Mouse (Mus musculus): ENCODE data around the gene Dip2c.

Dip2c gene

DNA sequence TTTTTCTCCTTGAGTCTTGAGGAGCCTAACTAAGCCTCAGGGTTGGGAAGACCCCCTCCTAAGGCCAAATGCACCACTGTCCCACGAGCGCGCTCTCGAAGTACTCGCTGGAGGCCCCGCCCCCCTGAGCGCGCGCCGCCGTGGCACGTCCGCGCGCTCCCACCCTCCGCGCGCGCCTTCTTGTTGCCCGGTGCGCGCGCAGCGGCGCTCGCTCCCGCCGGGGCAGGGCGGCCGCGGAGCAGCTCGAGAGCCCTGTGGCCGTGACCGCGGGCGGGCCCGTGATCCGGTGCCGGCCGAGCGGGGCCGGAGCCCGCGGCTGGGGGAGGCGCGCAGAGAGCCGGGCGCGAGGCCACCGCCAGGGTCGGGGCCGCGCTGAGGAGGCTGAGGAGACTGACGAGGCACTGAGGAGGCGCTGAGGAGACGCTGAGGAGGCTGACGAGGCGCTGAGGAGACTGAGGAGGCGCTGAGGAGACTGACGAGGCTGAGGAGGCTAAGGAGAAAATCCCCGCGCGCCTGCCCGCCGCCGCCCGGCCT lies at the start of gene Dip2c:
Gene Dip2c (plus strand): TSS at position 207 of the 534 bp plus-strand sequence.
- DNase-seq (ENCODE audit: inconsistent ontology term), result peak; percentile 95

DNA sequence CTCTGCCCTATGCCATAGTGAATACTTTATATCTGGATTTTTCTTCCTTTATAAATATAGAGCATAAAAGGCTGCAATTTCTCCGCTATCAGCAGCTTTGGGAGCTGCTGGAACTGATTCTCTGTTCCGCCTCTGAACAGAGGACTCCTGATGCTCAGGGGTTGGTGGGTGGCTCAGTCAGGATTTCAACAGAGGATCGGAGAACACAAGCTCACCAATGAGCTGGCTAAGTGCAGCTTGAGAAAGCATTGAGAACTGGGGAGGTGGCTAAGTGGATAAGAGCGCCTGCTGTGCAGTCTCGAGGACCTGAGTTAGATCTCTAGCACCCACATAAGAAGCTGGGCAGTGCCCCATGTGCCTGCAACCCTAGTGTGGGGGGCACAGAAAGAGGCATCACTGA lies 49.2 kb upstream of the Dip2c start:
- DNase-seq (ENCODE audit: inconsistent ontology term), result no peak

DNA sequence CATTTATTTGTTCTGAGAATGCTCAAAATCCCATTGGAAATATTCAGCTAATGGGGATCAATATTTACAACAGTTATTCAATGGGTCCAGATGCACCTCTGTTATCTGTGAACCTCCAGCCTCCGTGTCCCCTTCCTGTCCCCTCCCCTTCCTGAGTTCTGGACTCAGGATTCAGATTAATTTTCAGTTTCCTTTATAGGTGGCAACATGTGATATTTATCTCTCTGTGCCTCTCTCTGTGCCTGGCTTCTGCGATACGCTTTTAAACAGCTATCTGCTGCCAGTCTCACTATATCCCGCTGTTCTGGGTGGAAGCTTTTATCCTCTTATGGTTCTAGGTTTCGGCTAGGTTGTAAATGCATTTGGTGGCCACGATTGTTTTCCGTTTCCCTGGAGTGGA lies 38.8 kb upstream of the Dip2c start:
- no peak for DNase-seq (ENCODE audit: inconsistent ontology term)

DNA sequence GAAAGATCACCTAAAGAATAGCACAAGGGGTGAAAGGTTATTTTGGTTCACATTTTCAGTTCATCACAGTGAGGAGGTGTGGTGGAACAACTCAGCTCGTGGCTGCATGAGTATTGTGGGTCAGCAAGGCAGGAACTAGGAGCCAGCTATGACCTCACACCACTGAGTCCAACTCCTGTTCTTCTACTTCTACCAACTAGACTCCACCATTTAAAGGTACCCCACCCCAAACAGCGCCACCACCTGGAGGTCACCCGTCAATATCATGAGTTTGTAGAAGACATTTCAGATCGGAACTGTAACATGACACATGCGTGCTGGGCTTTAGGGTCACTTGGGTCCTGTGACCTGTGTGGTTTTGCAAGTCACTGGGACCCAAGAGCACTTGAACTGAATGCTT lies 37.2 kb upstream of the Dip2c start:
- no peak for DNase-seq (ENCODE audit: inconsistent ontology term)

DNA sequence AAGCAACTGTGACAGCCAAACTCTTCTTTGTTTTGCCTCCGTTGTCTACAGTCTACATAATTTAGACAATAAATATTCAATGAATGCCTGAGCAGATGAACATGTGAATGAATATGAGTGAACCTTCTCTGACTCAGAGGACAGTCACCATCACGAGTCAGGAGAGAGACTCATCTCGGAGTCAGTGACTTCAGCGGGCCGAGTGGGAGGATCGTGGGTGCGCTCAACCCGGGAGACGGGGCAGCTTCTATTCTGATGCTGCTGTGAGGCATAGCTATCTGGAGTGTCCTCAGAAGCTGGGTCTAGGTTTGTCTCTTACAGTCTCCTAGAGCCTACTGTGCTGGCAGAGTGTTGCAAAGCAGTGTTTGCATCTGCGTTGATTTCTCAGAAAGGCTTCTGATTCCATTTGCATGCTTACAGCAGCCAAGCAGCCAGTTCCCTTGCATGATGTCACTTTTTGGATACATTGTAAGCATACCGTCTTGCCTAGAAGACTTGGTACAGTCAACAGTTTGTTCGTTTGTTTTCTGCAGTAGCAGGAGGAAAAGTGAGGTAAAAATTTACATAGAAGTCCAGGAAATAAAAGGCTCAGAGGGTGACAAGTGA lies 36.6 kb upstream of the Dip2c start:
- DNase-seq (ENCODE audit: inconsistent ontology term), result peak; percentile 74

DNA sequence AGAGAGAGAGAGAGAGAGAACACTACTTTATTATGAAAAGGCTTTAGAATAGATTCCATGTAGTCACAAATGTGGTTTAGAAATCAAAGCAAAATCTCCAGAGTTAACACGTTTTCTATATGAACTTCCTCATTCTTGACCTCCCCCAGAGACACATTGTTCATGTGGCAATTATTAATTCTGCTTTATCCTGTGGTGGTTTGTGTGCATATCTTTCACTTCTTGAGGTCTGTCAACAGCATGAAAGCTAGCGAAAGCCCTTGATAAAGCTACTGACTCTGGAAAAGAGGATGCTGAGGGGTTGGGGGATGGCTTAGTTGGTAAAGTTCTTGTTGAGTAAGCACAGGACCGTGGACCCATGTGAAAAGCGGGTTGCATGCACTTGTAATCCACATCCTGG lies 14.6 kb upstream of the Dip2c start:
- no peak for DNase-seq (ENCODE audit: inconsistent ontology term)

DNA sequence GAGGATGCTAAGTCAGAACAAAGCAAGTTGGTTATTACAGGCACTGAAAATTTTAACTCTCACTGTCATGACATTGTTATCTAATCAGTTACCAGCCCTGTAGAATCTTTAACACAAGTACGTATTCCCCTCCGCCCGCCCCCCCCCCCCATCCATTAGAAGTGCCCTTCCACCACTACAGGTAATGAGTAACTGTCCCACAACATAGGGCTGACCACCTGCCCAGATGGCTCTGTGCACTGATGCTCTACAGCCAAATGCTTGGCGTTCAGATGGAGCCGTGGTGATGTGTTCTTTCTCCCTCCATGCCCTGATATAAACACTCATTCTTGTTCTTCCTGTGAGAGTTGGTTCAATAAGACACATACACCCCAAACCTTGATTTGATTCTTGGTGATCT lies 10.8 kb upstream of the Dip2c start:
- DNase-seq (ENCODE audit: inconsistent ontology term), result no peak

DNA sequence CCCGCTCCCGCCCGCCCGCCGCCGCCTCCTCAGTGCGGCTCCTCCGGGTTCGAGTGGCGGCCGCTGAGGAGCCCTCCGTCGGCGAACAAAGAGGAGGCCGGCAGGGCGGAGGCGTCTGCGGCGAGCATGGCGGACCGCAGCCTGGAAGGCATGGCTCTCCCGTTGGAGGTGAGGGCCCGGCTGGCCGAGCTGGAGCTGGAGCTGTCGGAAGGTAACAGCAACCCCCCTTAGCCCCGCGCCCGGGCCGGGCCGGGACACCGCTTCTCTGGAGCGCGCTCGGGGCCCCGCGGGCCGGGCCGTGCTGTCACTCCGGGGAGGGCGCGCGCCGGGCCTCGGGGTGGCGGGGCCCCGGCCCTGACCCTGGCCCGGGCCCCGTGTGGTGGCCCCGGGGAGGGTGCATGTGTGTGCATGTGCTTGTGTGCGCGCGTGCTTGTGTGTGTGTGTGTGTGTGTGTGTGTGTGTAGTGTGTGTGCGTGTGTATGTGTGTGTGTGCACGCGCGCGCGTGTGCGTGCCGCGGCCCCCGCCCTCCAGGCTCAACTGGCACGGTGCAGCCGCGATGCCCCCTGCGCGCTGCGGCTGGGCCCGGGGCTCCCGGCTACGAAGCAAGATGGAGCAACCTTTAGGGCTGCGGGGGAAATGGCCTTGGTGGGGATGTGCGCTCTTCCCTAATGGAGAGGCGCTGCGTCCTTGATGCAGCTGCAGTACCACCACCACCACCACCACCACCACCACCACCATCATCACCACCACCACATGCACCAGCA lies 710 bp downstream of the Dip2c start:
- DNase-seq (ENCODE audit: inconsistent ontology term), result peak; percentile 79

DNA sequence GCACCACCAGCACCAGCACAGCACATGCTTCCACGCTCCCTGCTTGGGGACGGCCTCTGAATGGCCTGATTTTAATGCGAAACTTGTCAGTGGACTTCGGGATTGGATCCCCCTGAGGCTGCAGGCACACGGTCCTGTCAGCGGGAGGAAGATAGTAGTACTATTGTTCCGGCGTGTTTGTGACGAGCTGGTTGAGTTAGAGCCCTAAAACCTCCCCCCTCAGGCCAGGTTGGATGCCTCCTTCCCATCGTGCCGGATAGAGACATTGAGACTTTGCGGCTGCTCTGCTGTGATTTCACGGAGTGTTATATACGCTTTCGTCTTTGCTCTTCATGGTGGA lies 1.3 kb downstream of the Dip2c start:
- DNase-seq (ENCODE audit: inconsistent ontology term), result peak; percentile 50

DNA sequence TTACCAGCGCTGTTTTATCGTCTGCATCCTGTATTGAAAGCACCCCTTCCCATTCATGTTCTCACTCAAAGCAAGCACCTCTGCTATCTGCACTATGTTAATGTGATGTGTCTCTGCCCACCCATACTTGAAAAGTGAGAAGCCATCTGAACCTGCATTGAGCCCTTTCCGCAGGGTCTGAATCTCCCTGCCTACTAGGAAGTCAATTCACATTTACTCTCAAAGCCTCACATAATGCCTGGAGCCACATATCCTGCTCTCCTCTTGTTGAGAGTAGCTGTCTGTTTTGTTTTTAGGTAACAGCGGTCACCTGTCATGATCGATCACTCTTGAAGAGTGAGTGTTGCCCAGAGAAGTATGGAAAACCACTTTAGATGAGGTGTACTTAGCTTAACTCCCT lies 2.3 kb downstream of the Dip2c start:
- no peak for DNase-seq (ENCODE audit: inconsistent ontology term)

DNA sequence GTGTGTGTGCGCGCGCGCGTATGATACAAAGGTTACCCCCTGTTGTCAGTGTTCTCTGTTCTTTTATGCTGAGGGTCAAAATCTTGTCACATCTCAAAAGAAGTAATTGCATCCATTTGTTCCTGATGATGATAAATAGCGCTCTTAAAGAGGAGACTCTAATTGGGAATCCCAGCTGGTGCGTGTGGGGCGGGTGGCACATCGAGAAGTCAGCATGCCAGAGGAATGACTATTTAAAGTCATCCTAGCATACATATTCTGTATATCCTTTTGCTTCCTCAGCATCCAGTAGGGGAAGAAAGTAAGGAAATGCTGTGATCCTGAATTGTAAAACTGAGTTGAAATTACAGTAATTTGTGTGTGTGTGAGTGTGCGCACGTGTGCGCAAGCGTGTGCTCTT lies 6.7 kb downstream of the Dip2c start:
- DNase-seq (ENCODE audit: inconsistent ontology term), result no peak

DNA sequence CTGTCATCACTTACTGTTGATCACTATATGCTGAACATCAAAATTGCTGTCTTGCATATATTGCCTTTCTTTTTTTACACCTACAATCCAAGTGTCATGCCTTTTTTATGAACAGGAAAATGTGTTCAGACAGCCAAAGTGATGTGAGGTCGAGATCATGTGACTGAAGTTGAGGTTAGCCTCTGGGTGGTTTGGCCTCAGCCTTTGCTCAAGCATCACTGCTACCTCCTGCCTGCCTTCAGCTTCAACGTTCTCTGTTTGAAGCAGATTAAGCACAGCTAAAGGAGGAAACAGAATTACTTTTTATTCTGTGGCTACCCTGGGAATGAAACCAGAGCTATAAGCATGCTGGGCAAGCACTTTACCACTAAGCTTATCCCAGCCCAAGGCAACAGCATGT lies 13.6 kb downstream of the Dip2c start:
- DNase-seq (ENCODE audit: inconsistent ontology term), result no peak

DNA sequence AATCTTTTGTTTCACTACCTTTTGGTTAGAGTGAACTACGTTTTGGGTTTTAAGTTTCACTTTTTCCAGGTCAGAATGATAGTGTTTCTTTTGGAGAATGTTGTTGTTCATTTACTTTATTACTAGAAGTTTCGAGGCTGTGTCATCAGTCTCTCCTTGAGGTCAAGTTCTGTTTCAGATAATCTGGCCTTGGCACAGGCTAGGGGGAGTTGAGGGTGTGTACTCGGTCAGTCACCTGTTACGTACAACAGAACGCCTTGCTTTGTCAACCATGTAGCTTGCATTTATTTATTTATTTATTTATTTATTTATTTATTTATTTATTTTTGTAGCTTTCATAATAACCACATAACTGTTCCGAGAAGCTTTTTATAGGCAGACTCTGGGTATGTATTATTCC lies 20.0 kb downstream of the Dip2c start:
- no peak for DNase-seq (ENCODE audit: inconsistent ontology term)

DNA sequence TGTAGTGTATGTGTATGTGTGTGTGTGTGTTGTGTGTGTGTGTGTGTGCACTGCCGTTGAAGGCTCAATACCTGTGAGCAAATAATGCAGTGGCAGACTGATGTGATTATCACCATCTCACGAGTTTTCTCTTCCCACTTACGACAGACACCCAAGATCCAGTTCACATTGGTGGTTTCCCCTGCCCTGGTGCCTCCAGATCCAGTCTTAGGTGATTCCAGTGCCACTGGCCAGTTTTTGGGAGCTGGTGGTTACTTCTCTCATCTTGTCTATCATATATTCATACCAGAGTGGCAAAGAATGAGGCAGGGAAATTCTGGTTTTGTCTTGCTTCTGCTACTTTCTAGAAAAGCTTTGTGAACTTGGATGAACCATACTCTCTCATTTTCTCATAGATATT lies 20.9 kb downstream of the Dip2c start:
- no peak for DNase-seq (ENCODE audit: inconsistent ontology term)

DNA sequence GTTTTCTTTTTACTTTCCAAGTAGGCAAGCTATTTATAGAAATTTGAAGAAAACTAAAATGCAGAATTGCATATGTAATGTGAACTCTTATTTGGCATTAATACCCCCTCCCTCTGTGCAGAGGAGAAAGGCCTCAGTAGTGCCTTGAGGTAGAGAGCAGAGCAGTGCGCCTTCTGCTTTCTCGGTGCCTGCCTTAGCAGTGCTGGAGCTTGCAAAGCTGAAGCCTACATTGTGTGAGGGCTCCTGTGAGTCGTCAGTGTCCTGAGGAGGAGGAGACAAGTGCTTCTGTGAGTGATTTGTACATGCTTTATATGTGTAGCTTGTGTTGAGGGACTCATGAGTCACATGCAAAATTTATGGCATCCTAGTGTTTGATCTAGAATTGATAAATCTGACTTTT lies 21.4 kb downstream of the Dip2c start:
- no peak for DNase-seq (ENCODE audit: inconsistent ontology term)

DNA sequence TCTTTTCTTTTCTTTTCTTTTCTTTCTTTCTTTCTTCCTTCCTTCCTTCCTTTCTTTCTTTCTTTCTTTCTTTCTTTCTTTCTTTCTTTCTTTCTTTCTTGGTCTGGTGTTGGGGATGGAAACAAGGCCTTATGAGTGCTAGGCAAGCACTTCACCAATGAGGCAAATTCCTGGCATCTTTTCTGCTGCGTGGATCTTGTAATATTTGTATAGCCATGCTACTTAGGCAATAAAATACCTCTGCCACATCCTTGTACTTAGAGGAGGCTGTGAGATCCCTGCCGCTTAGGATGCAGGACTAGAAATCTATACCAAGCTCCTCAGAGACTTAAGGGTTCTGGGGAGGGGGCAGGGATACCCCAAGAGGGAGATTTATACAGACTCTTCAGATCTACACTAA lies 23.3 kb downstream of the Dip2c start:
- no peak for DNase-seq (ENCODE audit: inconsistent ontology term)

DNA sequence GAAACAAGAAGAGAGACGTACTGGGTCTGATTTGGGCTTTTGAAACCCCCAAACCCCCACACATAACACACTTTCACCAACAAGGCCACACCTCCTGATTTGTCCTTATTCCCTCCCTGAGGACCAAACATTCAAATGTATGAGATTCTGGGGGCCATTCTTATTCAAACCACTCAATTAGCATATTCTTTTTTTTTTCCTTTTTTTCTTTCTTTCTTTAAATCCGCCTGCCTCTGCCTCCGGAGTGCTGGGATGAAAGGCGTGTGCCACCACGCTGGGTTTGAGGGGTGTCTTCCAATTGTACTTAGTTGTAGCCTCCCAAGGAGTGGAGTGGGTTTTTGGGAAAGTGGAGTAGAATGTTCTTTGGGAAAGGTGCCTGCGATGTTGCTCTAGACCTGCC lies 32.5 kb downstream of the Dip2c start:
- DNase-seq (ENCODE audit: inconsistent ontology term), result no peak

DNA sequence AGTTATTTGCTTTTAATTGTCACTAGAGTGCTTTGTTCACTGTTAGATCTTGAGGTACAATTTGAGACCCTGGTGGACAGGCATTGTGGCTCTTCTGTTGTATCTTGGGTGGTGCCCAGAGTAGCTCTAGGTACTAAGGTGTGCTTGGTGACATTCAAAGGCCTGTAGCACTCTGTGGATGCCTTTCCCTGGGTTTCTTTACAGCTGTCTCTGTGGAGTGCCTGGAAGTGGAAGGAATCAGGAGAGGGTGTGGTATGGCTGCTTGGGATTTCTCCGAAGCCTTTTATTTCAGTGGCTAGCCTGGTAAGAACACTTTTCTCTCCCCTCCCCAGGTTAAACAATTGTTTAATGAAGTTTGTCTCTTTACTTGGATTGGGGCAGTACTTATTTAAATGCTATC lies 34.5 kb downstream of the Dip2c start:
- DNase-seq (ENCODE audit: inconsistent ontology term), result no peak

DNA sequence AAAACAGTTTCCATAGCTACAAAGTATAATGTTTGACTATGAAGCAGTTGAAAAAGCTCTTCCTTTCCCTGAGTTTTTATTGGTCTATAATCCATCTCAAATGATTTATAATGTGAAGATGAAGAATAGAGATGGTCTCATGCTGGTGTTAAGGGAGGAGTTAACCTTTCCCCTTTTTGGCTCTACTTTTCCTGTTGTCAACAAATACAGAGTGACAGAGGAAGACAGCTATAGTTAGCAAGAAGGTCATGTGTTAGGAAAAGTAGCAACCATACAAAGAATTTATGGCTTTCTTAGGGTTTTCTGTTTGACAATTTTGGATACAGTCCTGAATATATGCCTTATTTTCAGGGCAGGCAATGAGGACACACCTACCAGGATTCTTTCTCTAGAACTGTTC lies 36.6 kb downstream of the Dip2c start:
- DNase-seq (ENCODE audit: inconsistent ontology term), result no peak

DNA sequence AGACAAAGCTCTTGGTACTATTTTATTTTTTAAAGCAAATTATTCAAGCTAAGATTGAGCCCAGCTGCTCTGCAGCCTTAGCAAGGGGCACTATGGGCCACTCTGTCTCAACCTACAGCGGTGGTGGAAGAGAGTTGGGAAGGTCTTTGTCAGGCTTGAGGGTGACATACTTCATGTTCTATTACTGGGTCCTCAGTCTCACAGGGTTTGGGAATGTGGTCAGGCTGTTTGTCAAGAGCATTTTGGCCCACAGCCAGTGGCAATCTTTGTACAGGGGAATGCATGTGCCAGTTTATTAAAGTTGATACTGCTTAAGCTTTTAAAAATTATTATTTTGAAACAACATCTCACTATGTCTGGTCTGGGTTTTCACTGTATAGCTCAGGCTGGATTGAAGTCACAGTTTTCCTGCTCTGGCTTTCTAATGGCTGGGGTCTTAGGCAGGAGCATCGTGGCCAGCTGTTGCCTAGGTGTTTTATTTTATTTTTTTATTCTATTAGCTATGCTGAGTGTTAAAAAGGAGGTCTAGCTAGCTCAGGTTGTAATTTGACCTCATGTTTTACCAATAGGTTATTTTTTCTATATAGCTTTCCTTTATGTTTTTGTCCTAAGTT lies 37.9 kb downstream of the Dip2c start:
- peak; percentile 34 for DNase-seq (ENCODE audit: inconsistent ontology term)

DNA sequence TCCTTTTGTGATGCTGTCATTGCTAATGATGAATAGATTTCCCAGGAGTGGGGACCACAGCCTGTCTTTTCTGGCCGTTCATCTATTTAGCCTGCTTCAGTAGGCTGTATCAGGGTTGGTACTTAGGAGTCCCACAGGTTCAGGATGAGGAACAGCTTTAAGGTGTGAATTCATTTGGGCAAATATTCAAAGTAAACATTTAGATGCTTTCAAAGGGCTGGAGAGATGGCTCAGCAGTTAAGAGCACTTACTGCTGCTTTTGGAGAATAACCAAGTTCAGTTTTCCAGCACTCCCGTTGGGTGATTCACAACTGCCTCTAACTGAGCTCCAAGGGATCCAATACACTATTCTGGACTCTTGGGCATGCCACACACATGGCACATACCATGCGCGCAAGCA lies 38.4 kb downstream of the Dip2c start:
- DNase-seq (ENCODE audit: inconsistent ontology term), result no peak

DNA sequence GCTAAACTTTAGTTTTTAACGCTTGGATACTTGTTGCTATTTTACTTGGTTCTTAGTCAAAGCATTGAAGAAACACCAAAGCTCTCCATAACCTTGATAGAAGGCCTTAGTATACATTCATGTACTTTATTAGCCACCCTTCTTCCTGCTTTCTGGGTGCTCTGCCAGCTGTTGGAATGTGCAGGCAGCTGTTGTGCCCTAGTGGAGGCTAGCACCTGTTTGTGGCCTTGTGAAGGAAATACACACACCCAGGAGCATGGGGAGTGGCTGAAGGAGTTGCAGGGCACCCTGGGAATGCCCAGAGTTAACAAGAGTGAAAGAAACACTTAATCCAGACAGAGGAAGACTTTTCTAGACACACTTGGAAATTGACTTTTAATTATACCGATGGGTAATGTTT lies 43.4 kb downstream of the Dip2c start:
- DNase-seq (ENCODE audit: inconsistent ontology term), result no peak

DNA sequence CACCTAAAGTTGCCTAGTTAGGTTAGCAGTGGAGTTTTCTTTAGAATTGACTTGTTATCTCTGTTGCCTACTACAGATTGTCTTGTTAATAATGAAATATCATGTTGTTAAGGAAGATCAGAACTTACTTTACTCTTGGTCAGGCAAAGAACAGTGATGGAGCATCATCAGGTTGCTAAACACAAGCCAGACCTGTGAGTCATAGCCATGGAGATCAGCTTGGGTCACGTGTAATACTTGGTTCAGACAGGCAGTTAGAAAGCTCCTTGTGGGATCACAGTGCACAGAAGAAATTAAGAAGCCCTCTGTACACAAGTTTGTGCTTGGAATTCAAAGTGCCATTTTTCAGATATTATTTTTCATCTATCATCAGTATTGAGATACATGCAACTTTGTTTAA lies 48.9 kb downstream of the Dip2c start:
- DNase-seq (ENCODE audit: inconsistent ontology term), result peak; percentile 42

All from Muller cell, postnatal 12 days (primary cell).